Mouse (Mus musculus): ENCODE data around the gene Mif. TPM values are rescaled to one million over a fixed set of nuclear protein-coding genes. Genes with fewer than 3 reads are reported as not detected.

The Mif gene
- total and polyA plus RNA-seq, 2 experiments, result 211 to 1,462 TPM

GRCm38 (mm10) chr10:75833456-75834080 is 26.5 kb downstream of the Mif start:
- Histone ChIP-seq H3K4me3 (ENCODE audit: insufficient read depth, low read depth, low read length) (peak overlapping the region; percentile 60), H3K4me1 (ENCODE audit: control insufficient read depth, insufficient read depth, low read length) (peaks cover 8% of the 10 kb centered on the region; the same call in 1 of the 2 replicates), H3K9ac (ENCODE audit: low read depth, low read length) (peak overlapping the region; percentile 67), H3K79me2 (ENCODE audit: control insufficient read depth, insufficient read depth, low read length) (no peaks in the 10 kb centered on the region), H3K27ac (replicated peaks; ENCODE audit: insufficient read depth, low read depth, low read length) (peak overlapping the region; percentile 86), H3K27me3 (ENCODE audit: control insufficient read depth, insufficient read depth, low read length) (no peaks in the 10 kb centered on the region), H3K36me3 (ENCODE audit: control insufficient read depth, insufficient read depth, low read length) (no peaks in the 10 kb centered on the region)
- WGBS, result 7% methylated on average over 21 of the region's 21 CpGs
- peak; percentile 44 for DNase-seq (ENCODE audit: extremely low read depth, low read depth, low spot score)
- TF ChIP-seq CTCF (IDR thresholded peaks at IDR 0.05; ENCODE audit: low read depth, low read length) (no peak), POLR2A (IDR thresholded peaks at IDR 0.05; ENCODE audit: extremely low read depth, insufficient read depth, low read length) (no peak)

- no peaks in the 10 kb centered on the region for H3K36me3 ChIP-seq (ENCODE audit: control insufficient read depth, insufficient read depth, low read length)
- 29% methylated on average over 13 of the region's 13 CpGs for WGBS
- no peaks in the 10 kb centered on the region for H3K27me3 ChIP-seq (ENCODE audit: control insufficient read depth, insufficient read depth, low read length)
- peaks cover 13% of the 10 kb centered on the region; the same call in 1 of the 2 replicates for H3K4me1 ChIP-seq (ENCODE audit: control insufficient read depth, insufficient read depth, low read length)
- DNase-seq (ENCODE audit: extremely low read depth, low read depth, low spot score), result peak; percentile 84
- TF ChIP-seq POLR2A (IDR thresholded peaks at IDR 0.05; ENCODE audit: extremely low read depth, insufficient read depth, low read length) (no peak), CTCF (IDR thresholded peaks at IDR 0.05; ENCODE audit: low read depth, low read length) (peak; percentile 98)
- H3K4me3 ChIP-seq (ENCODE audit: insufficient read depth, low read depth, low read length), result peak overlapping the region; percentile 18; the same call in 1 of the 2 replicates
- no peak overlapping the region for H3K27ac ChIP-seq (replicated peaks; ENCODE audit: insufficient read depth, low read depth, low read length)
- no peaks in the 10 kb centered on the region for H3K79me2 ChIP-seq (ENCODE audit: control insufficient read depth, insufficient read depth, low read length)
- peak overlapping the region; percentile 25 for H3K9ac ChIP-seq (ENCODE audit: low read depth, low read length)
Observed at GRCm38 (mm10) chr10:75832272-75832895, 27.7 kb downstream of the Mif start.

GRCm38 (mm10) chr10:75830275-75830670 is 29.8 kb downstream of the Mif start:
- Histone ChIP-seq H3K79me2 (ENCODE audit: control insufficient read depth, insufficient read depth, low read length) (no peaks in the 10 kb centered on the region), H3K4me1 (ENCODE audit: control insufficient read depth, insufficient read depth, low read length) (peaks cover 13% of the 10 kb centered on the region; the same call in 1 of the 2 replicates), H3K9ac (ENCODE audit: low read depth, low read length) (no peak overlapping the region), H3K36me3 (ENCODE audit: control insufficient read depth, insufficient read depth, low read length) (no peaks in the 10 kb centered on the region), H3K4me3 (ENCODE audit: insufficient read depth, low read depth, low read length) (no peak overlapping the region), H3K27me3 (ENCODE audit: control insufficient read depth, insufficient read depth, low read length) (no peaks in the 10 kb centered on the region), H3K27ac (replicated peaks; ENCODE audit: insufficient read depth, low read depth, low read length) (no peak overlapping the region)
- TF ChIP-seq CTCF (IDR thresholded peaks at IDR 0.05; ENCODE audit: low read depth, low read length) (no peak), POLR2A (IDR thresholded peaks at IDR 0.05; ENCODE audit: extremely low read depth, insufficient read depth, low read length) (no peak)
- WGBS, result 55% methylated on average over 2 of the region's 2 CpGs
- peak; percentile 56 for DNase-seq (ENCODE audit: extremely low read depth, low read depth, low spot score)

GRCm38 (mm10) chr10:75829529-75830274 is 30.3 kb downstream of the Mif start:
- H3K4me1 ChIP-seq (ENCODE audit: control insufficient read depth, insufficient read depth, low read length), result peaks cover 13% of the 10 kb centered on the region; the same call in 1 of the 2 replicates
- no peak overlapping the region for H3K4me3 ChIP-seq (ENCODE audit: insufficient read depth, low read depth, low read length)
- 84% methylated on average over 2 of the region's 2 CpGs for WGBS
- TF ChIP-seq CTCF (IDR thresholded peaks at IDR 0.05; ENCODE audit: low read depth, low read length) (no peak), POLR2A (IDR thresholded peaks at IDR 0.05; ENCODE audit: extremely low read depth, insufficient read depth, low read length) (no peak)
- H3K27me3 ChIP-seq (ENCODE audit: control insufficient read depth, insufficient read depth, low read length), result no peaks in the 10 kb centered on the region
- no peak overlapping the region for H3K9ac ChIP-seq (ENCODE audit: low read depth, low read length)
- DNase-seq (ENCODE audit: extremely low read depth, low read depth, low spot score), result no peak
- no peak overlapping the region for H3K27ac ChIP-seq (replicated peaks; ENCODE audit: insufficient read depth, low read depth, low read length)
- H3K79me2 ChIP-seq (ENCODE audit: control insufficient read depth, insufficient read depth, low read length), result no peaks in the 10 kb centered on the region
- no peaks in the 10 kb centered on the region for H3K36me3 ChIP-seq (ENCODE audit: control insufficient read depth, insufficient read depth, low read length)

GRCm38 (mm10) chr10:75828500-75828931 is 31.5 kb downstream of the Mif start:
- Histone ChIP-seq H3K27me3 (ENCODE audit: control insufficient read depth, insufficient read depth, low read length) (no peaks in the 10 kb centered on the region), H3K9ac (ENCODE audit: low read depth, low read length) (no peak overlapping the region), H3K4me1 (ENCODE audit: control insufficient read depth, insufficient read depth, low read length) (peaks cover 13% of the 10 kb centered on the region; the same call in 1 of the 2 replicates), H3K79me2 (ENCODE audit: control insufficient read depth, insufficient read depth, low read length) (no peaks in the 10 kb centered on the region), H3K4me3 (ENCODE audit: insufficient read depth, low read depth, low read length) (no peak overlapping the region), H3K36me3 (ENCODE audit: control insufficient read depth, insufficient read depth, low read length) (no peaks in the 10 kb centered on the region), H3K27ac (replicated peaks; ENCODE audit: insufficient read depth, low read depth, low read length) (peak overlapping the region; percentile 47)
- peak; percentile 90 for DNase-seq (ENCODE audit: extremely low read depth, low read depth, low spot score)
- no peak for TF ChIP-seq CTCF (IDR thresholded peaks at IDR 0.05; ENCODE audit: low read depth, low read length)
- TF ChIP-seq POLR2A (IDR thresholded peaks at IDR 0.05; ENCODE audit: extremely low read depth, insufficient read depth, low read length), result no peak

Measured in liver, adult 2 months (tissue).